Mouse (Mus musculus): ENCODE results near the gene Sirpa. TPM values are rescaled to one million over a fixed set of nuclear protein-coding genes. Genes with fewer than 3 reads are reported as not detected.
A peak's percentile ranks its signal among the peaks of the same experiment; 100 is the strongest.

Gene Sirpa
- polyA plus RNA-seq, 1 experiment from 2014 or later: 27.8 TPM

GRCm38 (mm10) chr2:129598094-129598493 is 5.5 kb downstream of the Sirpa start:
- H3K27ac ChIP-seq (ENCODE audit: low read length): no peak overlapping the region
- peaks cover 11% of the 10 kb centered on the region for H3K27me3 ChIP-seq (ENCODE audit: control insufficient read depth, insufficient read depth, low read depth, low read length)
- H3K9me3 ChIP-seq (replicated peaks; ENCODE audit: control insufficient read depth, low read length): no peaks in the 10 kb centered on the region
- no peak for ATAC-seq (ENCODE audit: low read depth)
- H3K4me3 ChIP-seq (ENCODE audit: low read depth, low read length): no peak overlapping the region
- no peaks in the 10 kb centered on the region for H3K4me1 ChIP-seq (ENCODE audit: control insufficient read depth, low read depth, low read length)
- 68% methylated on average over 9 of the region's 9 CpGs for WGBS (ENCODE audit: insufficient replicate concordance)
- H3K9ac ChIP-seq (ENCODE audit: low read depth, low read length): no peak overlapping the region
- H3K36me3 ChIP-seq (ENCODE audit: control insufficient read depth, insufficient read depth): no peaks in the 10 kb centered on the region
- H3K4me2 ChIP-seq (ENCODE audit: low read depth, low read length): no peak overlapping the region

- Histone ChIP-seq H3K27ac (ENCODE audit: low read length) (no peak overlapping the region), H3K4me1 (ENCODE audit: control insufficient read depth, low read depth, low read length) (no peaks in the 10 kb centered on the region), H3K4me2 (ENCODE audit: low read depth, low read length) (no peak overlapping the region), H3K4me3 (ENCODE audit: low read depth, low read length) (no peak overlapping the region), H3K27me3 (ENCODE audit: control insufficient read depth, insufficient read depth, low read depth, low read length) (no peaks in the 10 kb centered on the region), H3K9me3 (replicated peaks; ENCODE audit: control insufficient read depth, low read length) (no peaks in the 10 kb centered on the region), H3K36me3 (ENCODE audit: control insufficient read depth, insufficient read depth) (no peaks in the 10 kb centered on the region), H3K9ac (ENCODE audit: low read depth, low read length) (no peak overlapping the region)
- 59% methylated on average over 8 of the region's 8 CpGs for WGBS (ENCODE audit: insufficient replicate concordance)
- no peak for ATAC-seq (ENCODE audit: low read depth)
Observed at GRCm38 (mm10) chr2:129599231-129600084, 6.8 kb downstream of the Sirpa start.

GRCm38 (mm10) chr2:129601059-129601650 is 8.5 kb downstream of the Sirpa start:
- Histone ChIP-seq H3K36me3 (ENCODE audit: control insufficient read depth, insufficient read depth) (no peaks in the 10 kb centered on the region), H3K4me3 (ENCODE audit: low read depth, low read length) (no peak overlapping the region), H3K9me3 (replicated peaks; ENCODE audit: control insufficient read depth, low read length) (no peaks in the 10 kb centered on the region), H3K4me2 (ENCODE audit: low read depth, low read length) (no peak overlapping the region), H3K27me3 (ENCODE audit: control insufficient read depth, insufficient read depth, low read depth, low read length) (no peaks in the 10 kb centered on the region), H3K27ac (ENCODE audit: low read length) (no peak overlapping the region), H3K4me1 (ENCODE audit: control insufficient read depth, low read depth, low read length) (no peaks in the 10 kb centered on the region), H3K9ac (ENCODE audit: low read depth, low read length) (no peak overlapping the region)
- 0 out of 2 replicates have a peak, but pooled peaks have one; percentile 7 for ATAC-seq (ENCODE audit: low read depth)
- 63% methylated on average over 1 of the region's 1 CpGs for WGBS (ENCODE audit: insufficient replicate concordance)

- Histone ChIP-seq H3K9me3 (replicated peaks; ENCODE audit: control insufficient read depth, low read length) (no peaks in the 10 kb centered on the region), H3K4me1 (ENCODE audit: control insufficient read depth, low read depth, low read length) (no peaks in the 10 kb centered on the region), H3K4me2 (ENCODE audit: low read depth, low read length) (no peak overlapping the region), H3K27ac (ENCODE audit: low read length) (no peak overlapping the region), H3K27me3 (ENCODE audit: control insufficient read depth, insufficient read depth, low read depth, low read length) (no peaks in the 10 kb centered on the region), H3K36me3 (ENCODE audit: control insufficient read depth, insufficient read depth) (no peaks in the 10 kb centered on the region), H3K4me3 (ENCODE audit: low read depth, low read length) (no peak overlapping the region), H3K9ac (ENCODE audit: low read depth, low read length) (no peak overlapping the region)
- no peak for ATAC-seq (ENCODE audit: low read depth)
- WGBS (ENCODE audit: insufficient replicate concordance): 55% methylated on average over 10 of the region's 10 CpGs
Observed at GRCm38 (mm10) chr2:129601894-129602663, 9.4 kb downstream of the Sirpa start.

- WGBS (ENCODE audit: insufficient replicate concordance): 72% methylated on average over 7 of the region's 7 CpGs
- no peaks in the 10 kb centered on the region for H3K36me3 ChIP-seq (ENCODE audit: control insufficient read depth, insufficient read depth)
- no peaks in the 10 kb centered on the region for H3K27me3 ChIP-seq (ENCODE audit: control insufficient read depth, insufficient read depth, low read depth, low read length)
- H3K4me1 ChIP-seq (ENCODE audit: control insufficient read depth, low read depth, low read length): no peaks in the 10 kb centered on the region
- H3K27ac ChIP-seq (ENCODE audit: low read length): no peak overlapping the region
- no peak overlapping the region for H3K4me2 ChIP-seq (ENCODE audit: low read depth, low read length)
- no peaks in the 10 kb centered on the region for H3K9me3 ChIP-seq (replicated peaks; ENCODE audit: control insufficient read depth, low read length)
- H3K9ac ChIP-seq (ENCODE audit: low read depth, low read length): no peak overlapping the region
- ATAC-seq (ENCODE audit: low read depth): no peak
- no peak overlapping the region for H3K4me3 ChIP-seq (ENCODE audit: low read depth, low read length)
Observed at GRCm38 (mm10) chr2:129602856-129603255, 10.2 kb downstream of the Sirpa start.

- Histone ChIP-seq H3K36me3 (ENCODE audit: control insufficient read depth, insufficient read depth) (no peaks in the 10 kb centered on the region), H3K9ac (ENCODE audit: low read depth, low read length) (no peak overlapping the region), H3K4me3 (ENCODE audit: low read depth, low read length) (no peak overlapping the region), H3K9me3 (replicated peaks; ENCODE audit: control insufficient read depth, low read length) (no peaks in the 10 kb centered on the region), H3K27ac (ENCODE audit: low read length) (no peak overlapping the region), H3K4me1 (ENCODE audit: control insufficient read depth, low read depth, low read length) (no peaks in the 10 kb centered on the region), H3K4me2 (ENCODE audit: low read depth, low read length) (no peak overlapping the region), H3K27me3 (ENCODE audit: control insufficient read depth, insufficient read depth, low read depth, low read length) (no peaks in the 10 kb centered on the region)
- 38% methylated on average over 1 of the region's 1 CpGs for WGBS (ENCODE audit: insufficient replicate concordance)
- ATAC-seq (ENCODE audit: low read depth): peak; percentile 68
Observed at GRCm38 (mm10) chr2:129603536-129603935, 10.9 kb downstream of the Sirpa start.

- Histone ChIP-seq H3K9ac (ENCODE audit: low read depth, low read length) (no peak overlapping the region), H3K27ac (ENCODE audit: low read length) (no peak overlapping the region), H3K4me2 (ENCODE audit: low read depth, low read length) (no peak overlapping the region), H3K27me3 (ENCODE audit: control insufficient read depth, insufficient read depth, low read depth, low read length) (no peaks in the 10 kb centered on the region), H3K36me3 (ENCODE audit: control insufficient read depth, insufficient read depth) (no peaks in the 10 kb centered on the region), H3K9me3 (replicated peaks; ENCODE audit: control insufficient read depth, low read length) (no peaks in the 10 kb centered on the region), H3K4me3 (ENCODE audit: low read depth, low read length) (no peak overlapping the region), H3K4me1 (ENCODE audit: control insufficient read depth, low read depth, low read length) (no peaks in the 10 kb centered on the region)
- 61% methylated on average over 6 of the region's 6 CpGs for WGBS (ENCODE audit: insufficient replicate concordance)
- ATAC-seq (ENCODE audit: low read depth): no peak
Observed at GRCm38 (mm10) chr2:129604032-129604431, 11.4 kb downstream of the Sirpa start.

- no peaks in the 10 kb centered on the region for H3K27me3 ChIP-seq (ENCODE audit: control insufficient read depth, insufficient read depth, low read depth, low read length)
- ATAC-seq (ENCODE audit: low read depth): no peak
- no peak overlapping the region for H3K4me3 ChIP-seq (ENCODE audit: low read depth, low read length)
- H3K4me1 ChIP-seq (ENCODE audit: control insufficient read depth, low read depth, low read length): no peaks in the 10 kb centered on the region
- H3K9ac ChIP-seq (ENCODE audit: low read depth, low read length): no peak overlapping the region
- H3K36me3 ChIP-seq (ENCODE audit: control insufficient read depth, insufficient read depth): no peaks in the 10 kb centered on the region; the same call in 1 of the 2 replicates
- H3K4me2 ChIP-seq (ENCODE audit: low read depth, low read length): no peak overlapping the region
- H3K9me3 ChIP-seq (replicated peaks; ENCODE audit: control insufficient read depth, low read length): no peaks in the 10 kb centered on the region
- H3K27ac ChIP-seq (ENCODE audit: low read length): no peak overlapping the region
- WGBS (ENCODE audit: insufficient replicate concordance): 61% methylated on average over 3 of the region's 3 CpGs
Observed at GRCm38 (mm10) chr2:129605816-129606215, 13.2 kb downstream of the Sirpa start.

All from liver, embryonic 16.5 days (tissue).